Mouse (Mus musculus): ENCODE results near the gene Cpne8.
A peak's percentile ranks its signal among the peaks of the same experiment; 100 is the strongest.
"Not testable (repeated sequence)": the region's sequence is repeated elsewhere in the genome, so short reads cannot be mapped to it uniquely, and the experiment has no call there.

The Cpne8 gene

GRCm38 (mm10) chr15:90616116-90616798, 63.0 kb downstream of the Cpne8 start:
- DNase-seq (ENCODE audit: inconsistent age in 2 of 2, low spot score in 1 of 2): no peak

GRCm38 (mm10) chr15:90610767-90611166, 68.5 kb downstream of the Cpne8 start:
- DNase-seq (ENCODE audit: inconsistent age in 2 of 2, low spot score in 1 of 2): not testable (repeated sequence)

GRCm38 (mm10) chr15:90609836-90610415, 69.3 kb downstream of the Cpne8 start:
- peak in 1 of 2 experiments; percentile 58 for DNase-seq (ENCODE audit: inconsistent age in 2 of 2, low spot score in 1 of 2)

- DNase-seq (ENCODE audit: inconsistent age in 2 of 2, low spot score in 1 of 2): no peak
Measured at GRCm38 (mm10) chr15:90608368-90608767, 70.9 kb downstream of the Cpne8 start.

- no peak for DNase-seq (ENCODE audit: inconsistent age in 2 of 2, low spot score in 1 of 2)
Measured at GRCm38 (mm10) chr15:90607181-90607580, 72.1 kb downstream of the Cpne8 start.

GRCm38 (mm10) chr15:90603676-90604075, 75.6 kb downstream of the Cpne8 start:
- DNase-seq (ENCODE audit: inconsistent age in 2 of 2, low spot score in 1 of 2): no peak

- no peak for DNase-seq (ENCODE audit: inconsistent age in 2 of 2, low spot score in 1 of 2)
Measured at GRCm38 (mm10) chr15:90597715-90598497, 81.3 kb downstream of the Cpne8 start.

- no peak for DNase-seq (ENCODE audit: inconsistent age in 2 of 2, low spot score in 1 of 2)
Measured at GRCm38 (mm10) chr15:90595592-90595991, 83.6 kb downstream of the Cpne8 start.

- peak in 1 of 2 experiments; percentile 72 for DNase-seq (ENCODE audit: inconsistent age in 2 of 2, low spot score in 1 of 2)
Measured at GRCm38 (mm10) chr15:90589587-90589986, 89.6 kb downstream of the Cpne8 start.

GRCm38 (mm10) chr15:90577402-90577801, 101.8 kb downstream of the Cpne8 start:
- no peak for DNase-seq (ENCODE audit: inconsistent age in 2 of 2, low spot score in 1 of 2)

GRCm38 (mm10) chr15:90569246-90569645, 110.0 kb downstream of the Cpne8 start:
- DNase-seq (ENCODE audit: inconsistent age in 2 of 2, low spot score in 1 of 2): no peak

GRCm38 (mm10) chr15:90568050-90568449, 111.2 kb downstream of the Cpne8 start:
- no peak for DNase-seq (ENCODE audit: inconsistent age in 2 of 2, low spot score in 1 of 2)

GRCm38 (mm10) chr15:90563996-90564395, 115.2 kb downstream of the Cpne8 start:
- no peak for DNase-seq (ENCODE audit: inconsistent age in 2 of 2, low spot score in 1 of 2)

GRCm38 (mm10) chr15:90561613-90562012, 117.6 kb downstream of the Cpne8 start:
- no peak for DNase-seq (ENCODE audit: inconsistent age in 2 of 2, low spot score in 1 of 2)

- no peak for DNase-seq (ENCODE audit: inconsistent age in 2 of 2, low spot score in 1 of 2)
Measured at GRCm38 (mm10) chr15:90548589-90548988, 130.6 kb downstream of the Cpne8 start.

GRCm38 (mm10) chr15:90543447-90543846, 135.8 kb downstream of the Cpne8 start:
- DNase-seq (ENCODE audit: inconsistent age in 2 of 2, low spot score in 1 of 2): no peak

- no peak for DNase-seq (ENCODE audit: inconsistent age in 2 of 2, low spot score in 1 of 2)
Measured at GRCm38 (mm10) chr15:90542126-90542525, 137.1 kb downstream of the Cpne8 start.

GRCm38 (mm10) chr15:90536311-90537202, 142.7 kb downstream of the Cpne8 start:
- DNase-seq (ENCODE audit: inconsistent age in 2 of 2, low spot score in 1 of 2): no peak

- DNase-seq (ENCODE audit: inconsistent age in 2 of 2, low spot score in 1 of 2): peak in 1 of 2 experiments; percentile 24
Measured at GRCm38 (mm10) chr15:90535730-90536129, 143.5 kb downstream of the Cpne8 start.

- DNase-seq (ENCODE audit: inconsistent age in 2 of 2, low spot score in 1 of 2): no peak
Measured at GRCm38 (mm10) chr15:90512769-90513168, 166.5 kb downstream of the Cpne8 start.

- no peak for DNase-seq (ENCODE audit: inconsistent age in 2 of 2, low spot score in 1 of 2)
Measured at GRCm38 (mm10) chr15:90497080-90497479, 182.2 kb downstream of the Cpne8 start.

Measured in adrenal gland, adult (tissue).